Mouse (Mus musculus) small intestine, adult 2 months (tissue): ENCODE data around the gene Krtap6-5. TPM values are rescaled to one million over a fixed set of nuclear protein-coding genes. Genes with fewer than 3 reads are reported as not detected.
"Not testable (repeated sequence)": the region's sequence is repeated elsewhere in the genome, so short reads cannot be mapped to it uniquely, and the experiment has no call there.

Experiments used
- H3K27ac ChIP-seq: fragments of 200-500 bp; 2 replicates; pipeline ENCODE4 v1.5.1; 2012; ENCODE audit warnings: low read depth, low read length, control low read depth, inconsistent platforms; ENCODE audit not compliant: insufficient read depth
- H3K27me3 ChIP-seq: fragments of 200-500 bp; 2 replicates; pipeline ENCODE4 v1.6.1; 2012; ENCODE audit warnings: mild to moderate bottlenecking, moderate library complexity, low read length, inconsistent platforms; ENCODE audit not compliant: control insufficient read depth, insufficient read depth
- H3K36me3 ChIP-seq: fragments of 200-500 bp; 2 replicates; pipeline ENCODE4 v1.6.1; 2012; ENCODE audit warnings: mild to moderate bottlenecking, low read length, control low read depth, inconsistent platforms; ENCODE audit not compliant: control insufficient read depth, insufficient read depth
- H3K4me1 ChIP-seq: fragments of 200-500 bp; 2 replicates; pipeline ENCODE4 v1.6.1; 2012; ENCODE audit warnings: low read length, inconsistent platforms, mixed read lengths; ENCODE audit not compliant: control insufficient read depth, insufficient read depth, insufficient read length
- H3K4me3 ChIP-seq: fragments of 200-500 bp; 2 replicates; pipeline ENCODE4 v1.5.1; 2012; ENCODE audit warnings: low read depth, mild to moderate bottlenecking, control low read depth, inconsistent platforms, low read length, moderate library complexity
- CTCF ChIP-seq: fragments of 200-500 bp; IDR thresholded peaks from 2 replicates; pipeline ENCODE4 v1.5.1; 2012; ENCODE audit warnings: low read depth, mild to moderate bottlenecking, control low read depth, inconsistent platforms, low read length, moderate library complexity, mixed read lengths; ENCODE audit not compliant: insufficient replicate concordance, insufficient read length; ENCODE audit errors: extremely low read depth
- POLR2A ChIP-seq: fragments of 200-500 bp; IDR thresholded peaks from 2 replicates; pipeline ENCODE4 v1.6.1; 2012; ENCODE audit warnings: low read depth, mild to moderate bottlenecking, control low read depth, inconsistent platforms, low read length, moderate library complexity
- WGBS: fragments of 180-500 bp; shearing (Covaris S2); methylation state at CpG from one replicate; pipeline ENCODE4 v1.1.7; 2018; 5-methylcytosine and 5-hydroxymethylcytosine counted together
- polyA plus RNA-seq: library from polyadenylated mRNA; depleted of rRNA; stranded (reverse); fragments of >200 nt; gene quantifications from 2 replicates; pipeline ENCODE4 v1.2.3, GENCODE M21; 2012; rRNA removed

Krtap6-5 gene
- polyA plus RNA-seq: not detected in 2 replicates

- Histone ChIP-seq H3K4me3 (no peak within 1 kb of the TSS), H3K27me3 (no peaks in the 10 kb centered on the region), H3K4me1 (no peaks in the 10 kb centered on the region), H3K36me3 (no peaks in the 10 kb centered on the region), H3K27ac (no peak within 1 kb of the TSS)
- no peak for TF ChIP-seq CTCF
- no peak for TF ChIP-seq POLR2A
- WGBS: 73% methylated on average over 3 of the region's 3 CpGs
Observed at GRCm38 (mm10) chr16:89047783-89048182, at the start of gene Krtap6-5. Gene Krtap6-5 (minus strand): TSS chr16:89047883.

GRCm38 (mm10) chr16:89071041-89071440 is 23.4 kb upstream of the Krtap6-5 start:
- 66% methylated on average over 2 of the region's 2 CpGs for WGBS
- H3K27me3 ChIP-seq, H3K36me3 ChIP-seq, H3K4me3 ChIP-seq, H3K4me1 ChIP-seq, H3K27ac ChIP-seq: not testable (repeated sequence)

- WGBS: no CpG with 5 or more reads among the region's 2 CpGs
Observed at GRCm38 (mm10) chr16:89063902-89064301, 16.2 kb upstream of the Krtap6-5 start, which contains the start of gene 1110025L11Rik. Gene 1110025L11Rik (minus strand): TSS chr16:89064002.

GRCm38 (mm10) chr16:89041372-89041771 is 6.3 kb downstream of the Krtap6-5 start, which contains the start of gene Gm10228:
Gene Gm10228 (minus strand): TSS chr16:89041472.
- H3K27ac ChIP-seq, H3K27me3 ChIP-seq, H3K36me3 ChIP-seq, H3K4me3 ChIP-seq, H3K4me1 ChIP-seq: not testable (repeated sequence)
- 82% methylated on average over 2 of the region's 4 CpGs for WGBS

More at GRCm38 (mm10) chr16:89063902-89064301, 16.2 kb upstream of the Krtap6-5 start, which contains the start of gene 1110025L11Rik:
- not testable (repeated sequence) for H3K27me3 ChIP-seq, H3K36me3 ChIP-seq, H3K27ac ChIP-seq, H3K4me1 ChIP-seq, H3K4me3 ChIP-seq

GRCm38 (mm10) chr16:89031399-89031798 is 16.3 kb downstream of the Krtap6-5 start, which contains the start of gene Krtap6-1:
Gene Krtap6-1 (plus strand): TSS chr16:89031699.
- H3K4me1 ChIP-seq, H3K36me3 ChIP-seq, H3K27ac ChIP-seq, H3K4me3 ChIP-seq, H3K27me3 ChIP-seq: not testable (repeated sequence)
- 91% methylated on average over 3 of the region's 3 CpGs for WGBS

GRCm38 (mm10) chr16:89014984-89015383 is 32.7 kb downstream of the Krtap6-5 start, which contains the start of gene Gm10229:
Gene Gm10229 (plus strand): TSS chr16:89015284.
- not testable (repeated sequence) for H3K27me3 ChIP-seq, H3K36me3 ChIP-seq, H3K27ac ChIP-seq, H3K4me1 ChIP-seq, H3K4me3 ChIP-seq
- 85% methylated on average over 3 of the region's 3 CpGs for WGBS

GRCm38 (mm10) chr16:89013973-89014372 is 33.7 kb downstream of the Krtap6-5 start:
- Histone ChIP-seq H3K36me3 (no peaks in the 10 kb centered on the region), H3K4me3 (no peak overlapping the region), H3K27me3 (no peaks in the 10 kb centered on the region), H3K4me1 (no peaks in the 10 kb centered on the region), H3K27ac (no peak overlapping the region)
- 95% methylated on average over 3 of the region's 3 CpGs for WGBS
- TF ChIP-seq POLR2A (no peak), CTCF (no peak)

GRCm38 (mm10) chr16:89010659-89011058 is 37.0 kb downstream of the Krtap6-5 start, which contains the start of gene Krtap22-2:
Gene Krtap22-2 (minus strand): TSS chr16:89010759.
- H3K36me3 ChIP-seq: no peaks in the 10 kb centered on the region
- no peak within 1 kb of the TSS for H3K4me3 ChIP-seq
- WGBS: 75% methylated on average over 5 of the region's 5 CpGs
- H3K27me3 ChIP-seq: no peaks in the 10 kb centered on the region
- TF ChIP-seq POLR2A (no peak), CTCF (no peak)
- H3K27ac ChIP-seq: no peak within 1 kb of the TSS
- H3K4me1 ChIP-seq: no peaks in the 10 kb centered on the region

Other genes with a start within 250 kb of the Krtap6-5 start
- not detected in 2 replicates for gene Gm20741, start 235.7 kb downstream of the Krtap6-5 start, polyA plus RNA-seq
- not detected in 2 replicates for gene Krtap15, start 227.7 kb downstream of the Krtap6-5 start, polyA plus RNA-seq
- gene Krtap14, start 221.7 kb downstream of the Krtap6-5 start, polyA plus RNA-seq: not detected in 2 replicates
- not detected in 2 replicates for gene Krtap19-1, start 178.5 kb downstream of the Krtap6-5 start, polyA plus RNA-seq
- gene Krtap19-2, start 173.6 kb downstream of the Krtap6-5 start, polyA plus RNA-seq: not detected in 2 replicates
- not detected in 2 replicates for gene Krtap19-3, start 169.8 kb downstream of the Krtap6-5 start, polyA plus RNA-seq
- gene Krtap19-4, start 162.8 kb downstream of the Krtap6-5 start, polyA plus RNA-seq: not detected in 2 replicates
- gene Krtap19-5, start 151.4 kb downstream of the Krtap6-5 start, polyA plus RNA-seq: not detected in 2 replicates
- not detected in 2 replicates for gene Krtap19-9b, start 115.6 kb downstream of the Krtap6-5 start, polyA plus RNA-seq
- gene Krtap16-3, start 85.0 kb downstream of the Krtap6-5 start, polyA plus RNA-seq: not detected in 2 replicates
- gene Krtap22-2, start 37.1 kb downstream of the Krtap6-5 start, polyA plus RNA-seq: not detected in 2 replicates
- not detected in 2 replicates for gene Gm10229, start 32.6 kb downstream of the Krtap6-5 start, polyA plus RNA-seq
- gene Krtap6-1, start 16.2 kb downstream of the Krtap6-5 start, polyA plus RNA-seq: not detected in 2 replicates
- gene Gm10228, start 6.4 kb downstream of the Krtap6-5 start, polyA plus RNA-seq: not detected in 2 replicates
- not detected in 2 replicates for gene 1110025L11Rik, start 16.1 kb upstream of the Krtap6-5 start, polyA plus RNA-seq
- gene Krtap6-3, start 36.1 kb upstream of the Krtap6-5 start, polyA plus RNA-seq: not detected in 2 replicates
- gene Gm6358, start 93.0 kb upstream of the Krtap6-5 start, polyA plus RNA-seq: not detected in 2 replicates
- gene Gm10061, start 103.2 kb upstream of the Krtap6-5 start, polyA plus RNA-seq: not detected in 2 replicates
- gene Gm9789, start 110.1 kb upstream of the Krtap6-5 start, polyA plus RNA-seq: not detected in 2 replicates
- not detected in 2 replicates for gene Gm7735, start 121.6 kb upstream of the Krtap6-5 start, polyA plus RNA-seq
- gene 1110057P08Rik, start 126.9 kb upstream of the Krtap6-5 start, polyA plus RNA-seq: not detected in 2 replicates
- not detected in 2 replicates for gene Krtap20-2, start 158.0 kb upstream of the Krtap6-5 start, polyA plus RNA-seq